Mouse (Mus musculus) colon, adult 2 months (tissue): Measurements from ENCODE around the gene 9530077C05Rik. TPM values are rescaled to one million over a fixed set of nuclear protein-coding genes. Genes with fewer than 3 reads are reported as not detected.

ENCODE experiments used
- polyA plus RNA-seq: library from polyadenylated mRNA; depleted of rRNA; stranded (reverse); fragments of >200 nt; gene quantifications from 2 replicates; pipeline ENCODE4 v1.2.3, GENCODE M21; 2012; rRNA removed

9530077C05Rik gene
- 0.52 and 0.65 TPM in 2 replicates for polyA plus RNA-seq

GRCm38 (mm10) chr9:22411002-22411857 lies at the start of gene 9530077C05Rik:
Gene 9530077C05Rik, plus strand, starts transcription at chr9:22411513.

GRCm38 (mm10) chr9:22389021-22389476 lies 22.3 kb upstream of the 9530077C05Rik start, which contains the start of gene Anln:
Gene Anln, minus strand, starts transcription at chr9:22389188.

GRCm38 (mm10) chr9:22453990-22454389 lies 42.7 kb downstream of the 9530077C05Rik start, which contains the start of gene Gm17545:
Gene Gm17545, plus strand, starts transcription at chr9:22454290.

GRCm38 (mm10) chr9:22469643-22470042 lies 58.3 kb downstream of the 9530077C05Rik start, which contains the start of gene Rp9:
Gene Rp9, minus strand, starts transcription at chr9:22469743.

GRCm38 (mm10) chr9:22475424-22475868 lies 64.1 kb downstream of the 9530077C05Rik start, which contains the start of gene Bbs9:
Gene Bbs9, plus strand, starts transcription at chr9:22475715.

Other genes with a start within 250 kb of the 9530077C05Rik start
- not detected in 2 replicates for gene Zfp872, start 223.4 kb upstream of the 9530077C05Rik start, polyA plus RNA-seq
- 11.6 and 18.9 TPM in 2 replicates for gene Zfp809, start 185.8 kb upstream of the 9530077C05Rik start, polyA plus RNA-seq
- 0.25 and 0.40 TPM in 2 replicates for gene Zfp599, start 151.6 kb upstream of the 9530077C05Rik start, polyA plus RNA-seq
- 3.6 and 4.0 TPM in 2 replicates for gene Zfp810, start 103.9 kb upstream of the 9530077C05Rik start, polyA plus RNA-seq
- gene Anln, start 22.3 kb upstream of the 9530077C05Rik start, polyA plus RNA-seq, result 1.9 and 2.0 TPM in 2 replicates
- not detected in 2 replicates for gene Gm17545, start 42.8 kb downstream of the 9530077C05Rik start, polyA plus RNA-seq
- gene Rp9, start 58.2 kb downstream of the 9530077C05Rik start, polyA plus RNA-seq, result 120 and 149 TPM in 2 replicates
- 4.0 and 6.5 TPM in 2 replicates for gene Bbs9, start 64.2 kb downstream of the 9530077C05Rik start, polyA plus RNA-seq